Mouse (Mus musculus) MEL (cell line): ENCODE data around the gene Dgat2.

Experiments used
- CTCF ChIP-seq, 3 experiments: IDR thresholded peaks in 2 of 3; conservative IDR thresholded peaks in 1 of 3; 2 replicates each; pipeline ENCODE4 v1.5.1; 2011 to 2012; ENCODE audit warnings: low read length in 3 of 3, low read depth in 2 of 3, mild to moderate bottlenecking in 2 of 3, improper control_type of control experiment in 1 of 3, inconsistent platforms in 1 of 3, mixed read lengths in 1 of 3, moderate library complexity in 1 of 3; ENCODE audit not compliant: control insufficient read depth in 1 of 3, insufficient read depth in 1 of 3, poor library complexity in 1 of 3, severe bottlenecking in 1 of 3
- E2F4 ChIP-seq: IDR thresholded peaks from 2 replicates; pipeline ENCODE4 v1.6.1; 2011; ENCODE audit warnings: low read depth, low read length, improper control_type of control experiment, borderline replicate concordance
- POLR2A ChIP-seq, 2 experiments: IDR thresholded peaks; 2 replicates each; pipeline ENCODE4 v1.6.1; 2011 to 2012; ENCODE audit warnings: low read length in 2 of 2, mild to moderate bottlenecking in 2 of 2, control low read depth in 1 of 2, improper control_type of control experiment in 1 of 2, low read depth in 1 of 2, moderate library complexity in 1 of 2; ENCODE audit not compliant: control insufficient read depth in 1 of 2, insufficient read depth in 1 of 2, poor library complexity in 1 of 2
- POLR2AphosphoS2 ChIP-seq: IDR thresholded peaks from 2 replicates; pipeline ENCODE4 v1.6.1; 2011; ENCODE audit warnings: low read length, improper control_type of control experiment
- ZMIZ1 ChIP-seq: IDR thresholded peaks from 2 replicates; pipeline ENCODE4 v1.6.1; 2012; ENCODE audit warnings: low read depth, mild to moderate bottlenecking, inconsistent platforms, low read length, improper control_type of control experiment, moderate library complexity
- ZNF384 ChIP-seq: IDR thresholded peaks from 2 replicates; pipeline ENCODE4 v1.6.1; 2012; ENCODE audit warnings: low read depth, mild to moderate bottlenecking, inconsistent platforms, low read length, improper control_type of control experiment

DNA sequence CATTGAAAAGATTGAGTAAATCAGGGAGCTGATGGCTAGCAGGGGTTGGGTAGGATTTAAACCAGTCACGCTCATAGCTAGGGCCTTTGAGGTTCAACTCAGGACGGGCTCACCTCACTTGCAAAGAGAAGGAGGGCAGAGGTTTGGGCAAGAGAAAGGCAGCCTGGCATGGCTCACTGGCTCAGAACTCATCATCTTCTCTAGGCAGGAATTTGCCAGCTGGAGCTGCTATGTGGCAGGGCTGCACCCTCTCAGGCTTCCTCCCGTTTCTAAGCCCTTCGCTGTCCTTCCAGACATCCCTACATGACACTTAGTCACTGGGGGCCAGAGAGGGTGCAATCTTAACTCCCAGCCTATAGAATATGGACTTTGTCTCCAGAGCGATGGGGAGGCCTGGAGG is 4.9 kb upstream of the Dgat2 start:
- TF ChIP-seq CTCF (IDR thresholded peaks at IDR 0.05 in 2 of 3, conservative IDR thresholded peaks at IDR 0.05 in 1 of 3; ENCODE audit: control insufficient read depth in 1 of 3, insufficient read depth in 1 of 3, low read depth in 2 of 3, low read length in 3 of 3, poor library complexity in 1 of 3, severe bottlenecking in 1 of 3) (no peak), ZMIZ1 (no peak), POLR2AphosphoS2 (no peak), E2F4 (no peak), POLR2A (IDR thresholded peaks at IDR 0.05; ENCODE audit: control insufficient read depth in 1 of 2, insufficient read depth in 1 of 2, low read depth in 1 of 2, low read length in 2 of 2, poor library complexity in 1 of 2) (no peak), ZNF384 (no peak)
